Mouse (Mus musculus): Measurements from ENCODE around the gene Astn2.

DNA sequence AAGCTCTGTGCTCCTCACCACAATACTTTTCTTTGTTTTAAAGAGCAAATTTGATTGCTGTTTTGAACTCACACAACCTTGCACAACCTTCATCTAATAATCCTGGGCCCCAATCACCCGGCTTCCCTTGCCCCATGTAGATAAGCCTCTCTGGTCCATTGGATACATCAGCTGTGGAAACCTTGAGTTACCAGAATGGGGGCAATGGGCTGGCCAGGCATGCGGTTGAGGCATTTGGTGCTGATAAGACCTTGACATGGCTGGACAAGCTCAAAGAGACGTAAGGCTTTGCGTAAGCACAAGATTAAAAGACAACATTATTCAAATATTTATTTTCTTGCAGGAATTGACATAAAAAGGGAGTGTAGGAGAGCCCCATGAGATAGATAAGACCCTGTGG lies 988.9 kb downstream of the Astn2 start:
- no peak for TF ChIP-seq CTCF (IDR thresholded peaks at IDR 0.05; ENCODE audit: low read depth, low read length)
- no peak for TF ChIP-seq POLR2A (IDR thresholded peaks at IDR 0.05; ENCODE audit: extremely low read depth, insufficient read depth, low read length)

Data from liver, adult 2 months (tissue).